Mouse (Mus musculus): Measurements from ENCODE around the gene Rtca.

DNA sequence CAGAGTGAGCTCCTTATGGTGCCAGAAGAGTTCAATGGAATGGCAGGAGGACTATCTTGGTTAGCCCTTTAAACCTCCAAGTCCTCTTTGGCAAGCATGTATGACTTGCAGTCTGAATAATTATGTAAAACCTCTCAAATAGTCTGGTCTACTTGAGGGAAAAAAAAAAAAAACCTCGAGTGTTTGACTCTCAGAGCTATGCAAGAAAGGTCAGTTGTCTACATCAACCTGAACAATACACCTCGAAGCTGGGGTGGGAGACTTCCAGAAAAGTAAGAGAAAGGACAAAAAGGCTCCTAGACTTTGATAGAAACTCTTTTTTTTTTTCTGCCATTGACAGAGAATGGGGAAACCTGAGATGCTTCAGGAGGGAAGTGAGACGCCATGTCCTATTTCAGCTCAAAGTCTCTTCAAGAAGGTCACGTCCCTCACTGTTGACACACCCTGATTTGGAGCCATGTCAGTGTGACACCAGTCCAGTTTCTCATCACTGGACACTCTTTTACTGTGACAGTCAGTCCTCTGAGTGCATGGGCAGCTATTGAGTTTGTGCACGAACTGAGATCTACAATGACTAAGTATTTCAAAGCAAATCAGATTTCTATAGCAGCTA is 31.2 kb downstream of the Rtca start:
- TF ChIP-seq CTCF (IDR thresholded peaks at IDR 0.05; ENCODE audit: low read depth, low read length) (no peak), GATA1 (IDR thresholded peaks at IDR 0.05; ENCODE audit: borderline replicate concordance, low read length) (no peak), TAL1 (conservative IDR thresholded peaks at IDR 0.05; ENCODE audit: low read depth, low read length) (no peak)

Measured in G1E (cell line).